Mouse (Mus musculus) heart, postnatal 36 days (tissue): ENCODE measurements around the gene Cit. TPM values are rescaled to one million over a fixed set of nuclear protein-coding genes. Genes with fewer than 3 reads are reported as not detected.

Experiments used
- DNase-seq, 2 experiments: peaks; one replicate each; pipeline ENCODE4 v3.0.0; 2021 to 2022
- intact Hi-C: fragments of 180-260 bp; cut with DNase I; formaldehyde crosslinking; loops from one replicate; pipeline ENCODE4 v1.15.1; 2025
- total RNA-seq, 2 experiments: library from RNA; stranded (reverse); gene quantifications; 2 replicates each; pipeline ENCODE4 v1.2.3; 2021

Cit gene
- total RNA-seq, 2 experiments from 2014 or later: 1.7 to 2.2 TPM

GRCm38 (mm10) chr5:116004271-116004670 is 159.2 kb downstream of the Cit start:
- DNase-seq: no peak
- intact Hi-C loops: no loop called here

GRCm38 (mm10) chr5:116006324-116007099 is 161.4 kb downstream of the Cit start:
- intact Hi-C loops: loop anchor here (5.0 kb wide), 2 partner anchors 79 to 214 kb away; no protein-coding TSS in a partner anchor
- peak; percentile 43 to 44 for DNase-seq

DNA sequence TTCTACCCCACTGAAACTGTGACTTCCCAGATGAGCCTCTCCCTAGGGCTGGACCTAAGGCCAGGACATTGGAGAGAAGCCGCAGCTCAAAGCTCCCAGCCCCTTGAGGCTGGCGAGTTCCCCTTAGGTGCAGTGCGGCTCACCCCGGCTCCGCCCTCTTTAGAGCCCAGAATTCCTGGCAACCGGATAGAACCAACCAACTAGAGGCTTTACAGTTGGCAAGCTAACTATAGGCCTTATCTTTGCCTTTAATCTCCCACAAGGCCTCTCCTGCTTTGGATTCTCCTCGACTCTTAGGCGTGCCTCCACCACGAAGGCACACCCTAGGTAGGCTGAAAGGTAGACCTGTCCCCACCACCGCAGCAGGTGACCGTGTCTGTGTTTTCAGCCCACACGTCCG is 162.6 kb downstream of the Cit start:
- DNase-seq: no peak
- intact Hi-C loops: loop anchor here (5.0 kb wide), 2 partner anchors 80 to 215 kb away; no protein-coding TSS in a partner anchor

DNA sequence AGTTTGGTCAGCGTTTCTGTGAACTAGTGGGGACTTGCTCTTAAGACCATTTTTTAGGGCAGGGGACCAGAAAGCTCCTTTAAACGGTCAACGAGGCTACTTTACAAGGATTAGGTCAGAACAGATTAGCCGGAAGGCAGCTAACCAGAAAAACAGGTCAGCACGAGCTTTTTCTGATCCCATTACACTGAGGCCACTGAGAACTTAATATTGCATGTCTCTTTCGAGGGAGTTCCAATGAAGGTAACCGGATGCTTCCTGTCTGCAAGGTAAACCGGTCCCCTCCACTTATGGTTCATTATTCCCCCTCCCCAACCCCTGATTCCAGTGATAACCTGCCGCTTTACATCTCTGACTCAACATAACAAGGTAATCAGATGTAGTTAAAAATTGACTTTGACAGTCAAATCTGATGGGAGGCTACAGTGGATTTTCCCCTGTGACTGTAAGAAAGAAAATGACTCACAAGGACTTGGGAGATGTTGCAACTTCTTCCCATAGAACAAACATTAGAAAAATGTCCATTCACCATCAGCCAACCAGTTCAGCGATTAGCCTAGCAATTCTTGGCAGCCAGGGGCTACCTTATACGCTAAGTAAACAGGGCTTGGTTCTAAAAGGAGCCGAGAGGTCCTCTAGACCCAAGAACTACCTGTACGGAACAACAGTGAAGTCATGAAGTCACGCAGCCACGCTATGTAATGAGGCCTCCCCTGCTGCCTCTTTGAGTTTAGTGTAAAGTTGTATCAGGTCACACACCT is 164.2 kb downstream of the Cit start:
- intact Hi-C loops: loop anchor here (5.0 kb wide), 2 partner anchors 82 to 217 kb away; no protein-coding TSS in a partner anchor

DNA sequence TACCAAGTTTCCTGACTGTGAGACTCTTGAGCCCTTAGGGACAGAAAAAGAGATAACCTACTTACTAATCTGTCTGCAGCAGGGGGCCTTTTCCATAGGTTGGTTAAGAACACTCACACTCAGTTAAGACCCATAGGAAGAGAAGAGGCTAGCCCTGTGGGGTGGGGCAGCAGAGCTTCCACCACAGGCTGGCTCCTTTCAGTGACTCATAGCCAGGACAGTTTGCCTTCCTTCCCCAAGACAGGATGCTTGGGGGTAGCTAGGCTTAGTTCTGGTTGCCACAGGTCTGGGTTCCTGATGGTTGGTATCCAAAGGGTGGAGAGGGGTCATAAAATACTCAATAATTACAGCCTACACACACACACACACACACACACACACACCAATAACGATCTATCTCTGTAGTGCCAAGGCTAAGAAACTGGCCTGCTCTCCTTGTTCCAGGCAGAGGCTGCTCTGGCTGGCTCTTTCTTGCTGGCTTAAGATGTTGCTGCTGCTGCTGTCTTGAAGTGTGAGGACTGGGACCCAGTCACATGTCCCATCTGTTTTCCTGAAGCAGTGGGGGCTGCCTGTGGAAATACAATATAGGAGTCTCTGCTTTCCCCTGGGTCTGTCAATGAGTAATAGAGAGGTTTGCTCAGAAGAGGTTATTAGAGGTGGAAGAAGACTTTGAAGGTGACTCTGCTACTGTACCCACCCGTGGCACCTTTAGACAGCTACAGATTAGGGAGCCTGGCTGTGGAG is 165.0 kb downstream of the Cit start:
- intact Hi-C loops: loop anchor here (5.0 kb wide), 2 partner anchors 83 to 218 kb away; no protein-coding TSS in a partner anchor
- DNase-seq: no peak

More for the DNA sequence above, 164.2 kb downstream of the Cit start:
- DNase-seq: no peak

DNA sequence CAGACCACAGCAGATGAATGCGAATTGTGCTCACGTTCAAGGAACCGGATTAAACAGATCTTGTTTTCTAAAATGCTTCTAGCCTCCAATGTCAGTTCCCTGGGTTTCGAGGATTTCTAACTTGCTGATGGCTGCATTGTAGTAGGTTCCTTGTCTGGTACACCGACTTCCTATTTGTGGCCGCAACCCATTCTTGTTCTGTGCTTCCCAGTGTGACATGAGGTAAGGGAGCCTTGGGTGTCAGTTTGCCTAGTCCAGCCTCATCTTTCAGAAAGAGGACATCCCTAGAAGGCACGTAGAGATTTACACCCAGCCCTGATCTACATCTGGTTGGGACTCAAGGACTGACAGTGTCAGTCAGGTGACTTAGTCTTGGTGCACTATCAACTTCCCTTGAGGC is 166.6 kb downstream of the Cit start:
- intact Hi-C loops: no loop called here
- DNase-seq: no peak

DNA sequence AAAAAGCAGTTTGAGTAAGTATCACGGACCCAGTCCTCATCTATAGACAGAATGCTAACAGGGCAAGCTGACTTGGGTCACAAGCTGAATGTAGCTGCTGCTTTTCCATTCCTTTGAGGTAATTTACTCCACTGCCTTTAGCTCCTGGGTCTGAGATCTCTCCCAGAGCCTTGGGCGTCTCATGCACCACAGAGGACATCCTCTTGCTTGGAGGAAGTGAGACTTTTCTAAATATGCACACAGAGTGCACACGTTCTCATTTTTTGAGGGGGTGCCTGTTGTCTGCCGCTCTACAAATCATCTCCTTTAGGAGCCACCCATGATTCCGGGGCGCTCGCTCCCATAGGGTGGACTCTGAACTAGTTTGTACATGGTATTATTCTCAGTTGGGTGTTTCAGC is 167.4 kb downstream of the Cit start:
- DNase-seq: no peak
- intact Hi-C loops: no loop called here

DNA sequence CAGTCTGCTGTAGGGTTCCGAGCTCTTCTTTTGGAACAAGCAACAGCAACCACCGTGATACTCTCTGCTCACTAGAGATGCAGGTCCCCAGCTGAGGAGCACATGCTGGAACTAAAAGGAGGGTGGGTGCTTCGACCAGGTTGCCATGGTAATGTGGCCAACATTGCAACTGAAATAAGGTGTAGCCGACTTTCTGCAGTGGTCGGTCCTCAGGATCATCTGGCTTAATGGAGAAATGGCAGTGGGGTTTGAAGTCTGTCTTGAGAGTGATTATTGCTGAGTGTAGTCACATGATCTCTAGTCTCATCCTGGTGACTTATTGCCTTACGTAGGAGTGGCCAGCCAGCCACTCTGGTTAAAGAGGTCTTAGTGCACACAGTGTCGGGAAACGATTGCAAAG is 168.7 kb downstream of the Cit start:
- no peak for DNase-seq
- intact Hi-C loops: no loop called here

DNA sequence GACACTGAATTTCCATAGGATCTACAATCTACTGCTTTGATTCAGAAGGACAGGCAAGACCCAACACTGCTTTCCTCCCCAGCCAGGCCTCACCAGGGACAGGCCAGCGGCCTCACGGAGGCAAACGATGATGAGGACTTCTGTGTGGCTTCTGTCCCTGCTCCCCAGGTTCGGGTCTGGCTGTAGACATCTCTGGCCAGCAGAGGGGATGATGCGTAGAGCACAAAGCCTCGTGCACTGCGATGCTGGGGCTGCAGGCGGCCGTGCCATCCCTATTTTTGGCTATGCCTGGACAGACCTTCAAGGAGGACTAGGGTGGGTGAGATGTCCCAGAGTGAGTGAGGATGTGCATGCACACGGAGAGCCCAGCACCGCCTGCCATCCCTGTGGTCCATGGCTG is 169.2 kb downstream of the Cit start:
- intact Hi-C loops: no loop called here
- DNase-seq: no peak

DNA sequence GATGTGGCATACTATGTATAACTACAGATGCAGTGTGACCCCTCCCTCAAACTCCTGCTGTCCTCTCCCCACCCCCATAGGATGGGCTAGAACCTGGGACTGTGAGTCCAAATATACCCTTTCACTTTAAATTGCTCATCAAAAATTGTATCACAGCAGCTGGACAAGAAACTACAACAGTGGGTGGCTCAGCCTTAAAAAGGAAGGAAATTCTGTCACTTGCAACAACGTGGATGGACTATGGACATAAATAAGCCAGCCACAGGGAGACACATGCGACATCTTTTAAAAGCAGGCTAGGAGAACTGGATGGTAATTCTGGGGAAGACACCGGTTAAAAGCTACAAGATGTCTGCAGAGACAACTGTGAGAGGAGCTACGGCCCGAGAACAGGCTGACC is 171.5 kb downstream of the Cit start:
- intact Hi-C loops: loop anchor here (5.0 kb wide), 1 partner anchor 169 kb away; the partner anchor contains the start of gene Cit

DNA sequence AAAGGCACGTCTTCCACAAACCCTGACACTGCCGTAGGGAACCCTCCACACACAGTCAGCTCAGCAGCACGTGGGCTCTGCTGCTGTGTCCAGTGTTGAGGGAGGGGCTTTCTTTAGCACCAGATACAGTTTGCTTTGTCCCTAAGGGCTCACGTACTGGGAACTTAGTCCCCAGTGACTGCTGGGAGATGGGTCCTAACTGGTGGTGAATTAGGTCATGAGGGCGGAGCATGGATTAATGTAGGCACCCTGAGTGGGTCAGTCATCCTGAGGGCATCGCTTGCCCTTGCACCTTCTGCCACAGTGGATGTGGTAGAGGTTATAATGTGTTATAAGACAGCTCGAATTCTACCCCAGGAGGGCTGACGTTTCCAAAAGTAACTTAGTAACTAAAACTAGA is 172.3 kb downstream of the Cit start:
- intact Hi-C loops: loop anchor here (5.0 kb wide), 1 partner anchor 170 kb away; the partner anchor contains the start of gene Cit
- DNase-seq: no peak

More for the DNA sequence above, 171.5 kb downstream of the Cit start:
- DNase-seq: no peak

DNA sequence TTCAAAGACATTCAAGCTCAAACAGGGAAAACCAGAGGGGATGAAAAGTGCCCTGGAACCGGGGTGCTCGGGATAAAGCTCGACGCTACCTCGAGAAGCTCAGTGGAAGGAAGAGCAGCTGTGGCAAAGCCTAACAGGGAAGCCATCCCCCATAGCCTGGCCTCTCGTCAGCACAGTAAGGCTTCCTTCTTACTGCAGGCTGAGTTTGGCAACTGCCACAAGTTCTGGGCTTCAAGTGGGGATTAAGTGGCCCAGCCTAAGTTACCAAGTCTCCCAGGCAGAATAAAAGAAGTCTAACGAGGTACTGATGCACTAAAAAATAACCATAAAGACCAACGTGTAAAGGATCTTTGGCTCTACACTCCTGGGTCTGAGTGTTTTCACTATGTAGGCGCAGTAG is 173.1 kb downstream of the Cit start:
- DNase-seq: no peak
- intact Hi-C loops: loop anchor here (5.0 kb wide), 1 partner anchor 171 kb away; the partner anchor contains the start of gene Cit

DNA sequence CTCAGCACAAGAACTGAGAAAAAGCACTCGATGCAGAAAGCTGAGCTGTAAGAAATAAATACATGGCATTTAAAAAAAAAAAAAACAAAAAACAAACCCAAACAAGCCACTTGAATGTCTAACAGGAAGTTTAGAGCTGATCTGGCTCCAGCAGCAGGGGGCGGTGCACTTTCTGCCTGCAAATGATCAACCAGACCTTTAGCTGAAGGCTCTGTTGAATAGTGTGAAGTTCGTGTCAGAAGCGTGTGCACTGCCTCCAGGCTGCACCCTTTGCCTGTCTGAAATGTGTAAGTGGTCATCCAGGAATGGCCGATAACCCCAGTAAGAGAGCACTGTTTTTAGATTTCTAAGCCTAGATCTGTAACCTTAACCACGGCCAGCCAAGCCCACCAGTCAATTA is 173.7 kb downstream of the Cit start:
- intact Hi-C loops: loop anchor here (5.0 kb wide), 1 partner anchor 171 kb away; the partner anchor contains the start of gene Cit
- no peak for DNase-seq

- peak; percentile 46 to 55 for DNase-seq
Observed at GRCm38 (mm10) chr5:116019371-116019770, 174.3 kb downstream of the Cit start.

DNA sequence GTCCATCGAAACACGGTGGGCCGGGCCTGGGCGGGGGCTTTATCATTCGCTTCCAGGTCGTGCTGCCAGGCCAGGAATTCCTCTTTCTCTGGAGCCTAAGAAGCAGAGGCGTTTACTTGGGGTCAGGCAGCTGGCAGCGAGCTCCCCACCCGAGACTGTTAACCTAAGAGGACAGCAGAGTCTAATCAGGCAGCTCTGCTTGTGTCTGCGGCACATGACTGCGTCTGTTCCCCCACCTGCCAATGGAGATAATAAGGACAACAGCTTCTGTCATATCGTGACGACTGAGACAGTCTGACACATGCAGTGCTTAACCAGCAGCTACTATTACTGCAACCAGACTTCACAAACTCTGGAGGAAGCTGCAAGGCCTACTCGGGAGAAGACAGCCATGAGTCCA is 176.5 kb downstream of the Cit start:
- intact Hi-C loops: loop anchor here (10.0 kb wide), 1 partner anchor 367 kb away; no protein-coding TSS in a partner anchor
- no peak for DNase-seq

More at GRCm38 (mm10) chr5:116019371-116019770, 174.3 kb downstream of the Cit start:
- intact Hi-C loops: loop anchor here (5.0 kb wide), 1 partner anchor 172 kb away; the partner anchor contains the start of gene Cit

DNA sequence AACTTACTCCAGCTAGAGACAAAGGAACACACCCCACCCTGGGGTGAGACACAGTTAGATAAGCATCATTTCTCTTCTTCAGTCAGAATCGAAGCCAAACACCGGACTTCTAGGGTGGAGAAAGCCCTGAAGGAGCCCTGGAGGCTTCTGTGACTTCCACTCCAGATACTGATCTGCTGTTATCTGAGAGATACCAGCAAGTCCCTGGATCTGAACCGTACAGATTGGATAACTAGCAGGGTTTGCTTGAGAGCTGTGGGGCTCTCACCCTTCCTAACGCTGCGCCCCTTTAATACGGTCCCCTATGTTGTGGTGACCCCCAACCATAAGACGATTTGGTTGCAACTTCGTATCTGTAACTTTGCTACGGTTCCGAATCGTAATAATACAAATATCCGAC is 177.1 kb downstream of the Cit start:
- intact Hi-C loops: loop anchor here (10.0 kb wide), 1 partner anchor 367 kb away; no protein-coding TSS in a partner anchor
- DNase-seq: no peak

DNA sequence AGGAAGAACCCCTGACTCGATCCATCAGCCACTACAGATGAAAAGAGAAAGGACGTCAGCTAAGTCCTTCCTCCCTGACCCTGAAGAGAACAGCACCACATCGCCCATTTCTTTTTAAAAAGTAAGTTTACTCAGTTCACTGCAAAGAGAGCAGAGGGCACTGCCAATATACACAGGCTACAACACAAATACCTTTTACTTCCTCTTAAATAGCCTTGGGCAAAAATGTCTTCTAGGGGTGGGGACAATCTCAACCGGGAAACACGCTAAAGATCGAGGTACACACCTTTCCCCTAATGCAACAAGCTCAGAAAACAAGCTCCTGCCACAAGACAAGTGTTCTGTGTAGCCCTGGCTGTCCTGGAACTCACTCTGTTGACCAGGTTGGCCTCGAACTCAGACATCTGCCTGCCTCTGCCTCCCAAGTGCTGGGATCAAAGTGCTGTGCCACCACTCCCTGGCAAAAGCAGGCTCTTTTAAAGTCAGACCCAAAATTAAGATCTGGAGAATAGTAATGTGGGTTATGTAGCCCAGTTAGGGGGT is 177.7 kb downstream of the Cit start:
- intact Hi-C loops: loop anchor here (10.0 kb wide), 1 partner anchor 368 kb away; no protein-coding TSS in a partner anchor
- no peak for DNase-seq

DNA sequence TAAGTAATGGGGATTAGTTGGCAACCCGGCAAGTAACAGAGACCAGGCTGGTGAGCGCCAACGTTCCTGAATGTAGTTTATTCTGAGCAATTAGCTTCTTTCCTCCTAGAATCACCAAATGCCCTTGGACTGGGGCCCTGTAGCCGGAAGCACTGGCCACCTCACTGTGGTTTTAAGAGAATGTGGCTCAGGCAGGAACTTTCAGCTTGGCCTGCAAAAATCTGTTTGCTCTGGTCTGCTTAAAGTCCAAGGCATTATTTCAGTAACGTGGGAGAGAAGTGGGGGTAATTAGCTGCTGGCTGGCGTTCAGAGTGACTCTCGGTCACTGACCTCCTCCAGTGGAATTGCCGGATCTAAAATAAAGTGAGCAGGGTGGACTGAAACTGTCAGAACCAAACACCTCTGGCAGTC is 178.2 kb downstream of the Cit start:
- intact Hi-C loops: loop anchor here (10.0 kb wide), 1 partner anchor 368 kb away; no protein-coding TSS in a partner anchor
- no peak for DNase-seq

- no peak for DNase-seq
- intact Hi-C loops: loop anchor here (2.0 to 10.0 kb wide), 2 partner anchors 43 to 369 kb away; no protein-coding TSS in a partner anchor
Observed at GRCm38 (mm10) chr5:116023821-116024284, 178.8 kb downstream of the Cit start.
